Mouse (Mus musculus) ES-E14 (cell line): Measurements from ENCODE around the gene BC051665.

Experiments
- HCFC1 ChIP-seq: IDR thresholded peaks from 2 replicates; pipeline ENCODE4 v1.6.1; 2012; ENCODE audit warnings: low read length, inconsistent platforms, borderline replicate concordance; ENCODE audit not compliant: insufficient read depth
- MAFK ChIP-seq: IDR thresholded peaks from 2 replicates; pipeline ENCODE4 v1.6.1; 2014; ENCODE audit warnings: mild to moderate bottlenecking, low read depth, low read length, inconsistent platforms; ENCODE audit not compliant: insufficient read depth

GRCm38 (mm10) chr13:60755251-60755650, 30.9 kb downstream of the BC051665 start:
- TF ChIP-seq MAFK = no peak
- no peak for TF ChIP-seq HCFC1
